Mouse (Mus musculus) liver (tissue): ENCODE measurements at regions not wholly inside any gene's neighbourhood (a gene's known extent, or its start where the extent isn't known, plus 50 kb on each side); places are given as distances from the start of the nearest gene placed in this dataset.
A peak's percentile ranks its signal among the peaks of the same experiment; 100 is the strongest.

Experiments
- DNase-seq: peaks from one replicate; pipeline ENCODE4 v3.0.0-alpha.2; 2020; ENCODE audit warnings: mixed read lengths

GRCm38 (mm10) chr10:120665670-120666069 lies 189.4 kb upstream of the Hmga2 start:
- DNase-seq, result no peak

GRCm38 (mm10) chr10:120664419-120664818 lies 188.2 kb upstream of the Hmga2 start:
- DNase-seq, result no peak

GRCm38 (mm10) chr10:120663396-120663795 lies 187.1 kb upstream of the Hmga2 start:
- no peak for DNase-seq

GRCm38 (mm10) chr10:120660503-120660902 lies 184.2 kb upstream of the Hmga2 start:
- DNase-seq, result no peak

GRCm38 (mm10) chr10:120655238-120655931 lies 179.1 kb upstream of the Hmga2 start:
- no peak for DNase-seq

DNA sequence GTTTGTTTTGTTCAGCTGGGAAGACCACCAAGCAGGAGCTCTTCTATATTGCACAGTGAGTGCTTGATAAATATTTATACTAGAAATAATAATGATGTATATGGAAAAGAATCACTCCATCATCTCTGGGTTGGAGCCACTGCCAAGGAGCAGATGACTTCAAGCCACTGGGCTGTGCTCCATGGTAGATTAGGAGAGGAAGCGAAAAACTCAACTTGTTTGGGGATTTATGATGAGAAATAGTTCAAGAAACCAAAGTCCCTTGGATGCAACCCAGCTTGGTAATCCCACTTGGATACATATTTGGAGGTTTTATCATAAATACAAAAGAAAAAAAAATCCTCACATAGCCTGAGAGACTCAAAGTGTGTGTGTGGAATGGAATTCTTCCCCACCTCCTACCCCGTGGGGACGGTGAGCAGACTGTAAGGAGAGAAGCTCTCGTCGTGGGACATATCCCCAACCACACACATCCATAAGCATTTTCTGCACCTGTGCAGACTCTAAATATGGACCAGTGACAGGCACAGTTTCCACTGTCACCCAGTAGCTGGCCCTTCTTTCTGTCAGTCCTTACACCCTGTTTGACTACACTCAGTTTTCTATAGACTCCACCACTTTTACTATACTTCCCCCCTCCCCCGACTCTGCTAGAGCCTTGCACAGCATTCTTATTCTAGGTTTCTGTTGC lies 176.4 kb upstream of the Hmga2 start:
- DNase-seq, result no peak

DNA sequence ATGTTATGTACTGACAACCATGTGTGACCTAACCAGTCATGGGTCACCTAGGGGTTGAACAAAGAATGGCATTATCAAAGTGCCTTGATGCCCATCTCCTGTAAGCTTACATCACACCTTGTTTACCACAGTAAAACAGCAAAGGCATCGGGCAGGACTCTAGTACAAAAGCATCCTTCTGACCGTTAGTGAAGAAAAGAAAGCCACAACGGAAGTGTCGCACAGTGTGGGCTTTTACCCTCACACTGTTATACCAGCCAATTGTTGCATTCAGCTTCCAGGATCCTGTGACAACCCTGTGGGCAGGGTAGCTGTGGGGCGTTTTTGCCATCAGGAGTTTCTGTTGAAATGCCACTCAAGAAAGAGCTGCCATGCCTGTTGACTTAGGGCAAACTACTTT lies 175.6 kb upstream of the Hmga2 start:
- no peak for DNase-seq

- DNase-seq, result no peak
Measured at GRCm38 (mm10) chr10:120650336-120650735, 174.1 kb upstream of the Hmga2 start.

- DNase-seq, result no peak
Measured at GRCm38 (mm10) chr10:120648741-120649140, 172.5 kb upstream of the Hmga2 start.

GRCm38 (mm10) chr10:120648031-120648430 lies 171.8 kb upstream of the Hmga2 start:
- DNase-seq, result no peak

DNA sequence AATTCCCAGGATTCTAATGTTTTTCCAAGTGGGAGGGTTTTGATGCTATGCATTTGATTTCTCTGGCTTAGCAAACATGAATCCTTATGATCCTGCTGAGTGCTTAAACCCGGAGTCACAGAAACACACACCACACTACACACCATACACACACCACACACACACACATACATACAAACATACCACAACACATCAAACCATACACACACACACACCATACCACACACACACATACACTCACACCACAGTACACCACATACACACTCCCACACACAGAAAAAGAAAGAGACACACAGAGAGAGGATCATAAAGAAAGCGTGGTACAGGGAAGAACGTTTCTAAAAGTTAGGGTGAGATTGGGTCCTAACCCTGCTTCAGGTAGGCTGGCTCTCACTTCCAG lies 171.1 kb upstream of the Hmga2 start:
- no peak for DNase-seq

DNA sequence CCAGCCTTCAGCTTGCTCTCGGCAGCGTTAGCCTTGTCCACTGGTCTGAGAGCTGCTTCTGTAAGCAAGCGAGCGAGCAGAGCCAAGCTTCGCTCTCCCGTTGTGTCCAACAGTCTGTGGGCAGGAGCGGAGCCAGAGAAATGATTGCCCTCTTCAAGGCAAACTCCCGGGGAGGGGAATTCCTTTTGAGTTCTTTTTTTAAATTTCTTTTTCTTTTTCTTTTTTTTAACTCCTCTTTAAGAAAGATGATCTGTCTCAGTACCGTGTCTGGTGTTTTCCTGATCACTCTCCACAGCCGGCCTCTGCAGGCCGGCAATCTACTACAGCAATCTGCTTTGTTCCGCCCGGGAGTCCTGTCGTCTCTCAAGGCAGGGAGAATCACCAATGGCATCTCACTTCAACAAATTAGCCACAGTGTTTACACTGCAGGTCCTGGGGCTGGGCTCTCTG lies 170.6 kb upstream of the Hmga2 start:
- peak; percentile 29 for DNase-seq

- no peak for DNase-seq
Measured at GRCm38 (mm10) chr10:120640847-120641246, 164.6 kb upstream of the Hmga2 start.

DNA sequence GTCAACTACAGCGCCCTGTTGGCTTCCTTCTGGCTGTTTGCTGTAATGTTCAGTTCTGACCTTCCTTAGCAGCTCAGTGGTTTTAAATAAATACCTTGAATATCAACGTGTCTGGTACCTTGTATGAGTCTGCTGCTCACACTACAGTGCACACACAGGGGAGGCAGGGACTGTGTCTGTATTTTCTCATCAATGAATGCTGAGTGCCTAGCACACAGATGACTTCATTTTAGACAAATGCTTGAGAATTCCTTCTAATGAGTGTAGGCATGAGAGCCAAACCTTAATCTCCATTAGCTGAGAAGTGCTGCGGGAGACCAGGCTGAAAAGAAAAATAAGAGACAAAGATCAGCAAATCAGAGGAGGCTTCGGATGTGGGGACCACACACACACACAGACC lies 162.0 kb upstream of the Hmga2 start:
- DNase-seq, result no peak

GRCm38 (mm10) chr10:120635818-120636543 lies 159.7 kb upstream of the Hmga2 start:
- DNase-seq, result no peak

GRCm38 (mm10) chr10:120635194-120635593 lies 158.9 kb upstream of the Hmga2 start:
- no peak for DNase-seq

DNA sequence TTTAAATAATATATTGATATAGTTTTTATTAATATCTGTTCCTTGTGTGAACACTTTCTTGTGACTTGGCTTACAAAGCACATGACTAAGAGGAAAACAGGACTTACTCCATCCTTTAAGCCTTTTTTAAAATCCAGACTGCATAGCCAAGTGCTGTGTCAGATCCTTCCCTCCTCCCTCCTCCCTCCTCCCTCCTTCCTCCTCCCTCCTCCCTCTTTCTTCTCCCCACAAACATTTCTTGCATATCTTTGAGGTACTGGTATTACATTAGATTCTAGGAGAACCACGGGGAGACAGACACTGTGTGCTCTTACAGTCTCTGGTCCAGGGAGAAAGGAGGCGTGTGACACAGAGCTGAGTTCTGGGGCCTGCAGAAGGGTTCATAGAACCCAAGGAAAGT lies 155.8 kb upstream of the Hmga2 start:
- no peak for DNase-seq

DNA sequence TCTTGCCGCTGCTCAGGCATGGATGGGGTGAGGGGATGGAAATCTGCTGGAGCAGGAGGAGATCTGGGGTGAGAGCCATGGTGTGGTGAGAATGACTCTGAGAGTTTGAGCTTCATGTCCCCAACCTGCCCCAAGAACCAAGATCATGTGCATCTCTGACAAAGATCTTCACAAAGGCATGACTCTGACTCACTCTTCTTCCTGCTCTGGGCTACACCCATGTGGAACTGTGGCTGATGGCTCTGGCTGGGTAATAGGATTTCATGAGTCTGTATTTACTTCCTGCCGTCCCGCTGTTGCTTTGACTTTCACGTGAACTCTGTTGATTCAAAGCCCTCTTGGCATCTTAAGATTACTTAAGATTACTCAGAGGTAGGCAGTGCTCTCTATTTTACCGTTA lies 151.8 kb upstream of the Hmga2 start:
- DNase-seq, result no peak

DNA sequence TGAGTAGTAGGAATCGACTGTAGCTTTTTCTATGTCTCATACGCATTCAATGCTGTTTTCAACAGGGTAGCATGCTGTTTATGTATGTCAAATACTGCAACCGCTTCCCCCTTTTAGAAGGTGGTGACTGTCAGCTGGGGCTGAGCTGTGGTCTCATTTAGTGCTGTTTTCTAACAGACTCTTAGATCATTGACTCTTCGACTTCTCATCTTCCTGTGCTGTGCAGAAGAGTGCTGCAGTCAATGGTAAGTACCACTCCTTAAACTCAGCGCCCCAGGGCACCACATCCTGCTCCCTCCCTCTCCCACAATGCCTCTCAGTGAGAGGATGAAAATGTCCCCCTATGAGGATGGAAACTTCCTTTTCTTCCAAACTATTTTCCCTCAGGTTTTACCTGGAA lies 149.2 kb upstream of the Hmga2 start:
- no peak for DNase-seq

DNA sequence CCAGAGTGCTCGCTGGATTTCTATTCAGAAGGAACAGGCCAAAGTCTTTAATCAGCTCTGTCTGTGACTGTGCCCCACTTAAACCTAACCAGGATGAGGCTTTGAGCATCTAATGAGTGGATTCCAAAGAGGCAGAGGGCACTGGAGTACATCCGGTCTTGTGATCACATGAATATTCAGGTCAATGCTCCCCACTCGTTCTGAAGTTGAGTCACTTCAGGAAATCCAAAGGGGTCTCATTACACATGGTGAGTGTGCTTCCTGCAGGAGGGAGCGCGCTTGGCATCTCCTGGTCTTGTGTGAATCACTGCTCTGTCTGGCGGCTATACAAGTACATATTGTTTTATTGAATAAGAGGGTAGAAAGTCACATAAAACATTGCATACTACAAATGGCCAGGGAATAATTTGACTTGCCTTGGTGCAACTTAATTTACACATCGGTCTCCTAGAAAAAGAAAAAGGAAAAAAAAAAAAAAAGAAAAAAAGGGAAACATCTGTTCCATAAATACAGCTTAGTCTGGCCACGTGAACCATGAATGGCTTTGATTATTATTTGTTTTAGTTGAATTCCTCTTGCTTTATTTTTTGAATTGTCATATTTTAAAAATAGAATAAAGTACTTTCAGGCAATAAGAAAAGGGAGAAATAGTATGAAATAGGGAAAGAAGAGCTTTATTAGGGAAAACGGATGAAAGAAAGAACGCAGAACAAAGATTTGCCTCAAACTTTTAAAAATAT lies 148.1 kb upstream of the Hmga2 start:
- no peak for DNase-seq

DNA sequence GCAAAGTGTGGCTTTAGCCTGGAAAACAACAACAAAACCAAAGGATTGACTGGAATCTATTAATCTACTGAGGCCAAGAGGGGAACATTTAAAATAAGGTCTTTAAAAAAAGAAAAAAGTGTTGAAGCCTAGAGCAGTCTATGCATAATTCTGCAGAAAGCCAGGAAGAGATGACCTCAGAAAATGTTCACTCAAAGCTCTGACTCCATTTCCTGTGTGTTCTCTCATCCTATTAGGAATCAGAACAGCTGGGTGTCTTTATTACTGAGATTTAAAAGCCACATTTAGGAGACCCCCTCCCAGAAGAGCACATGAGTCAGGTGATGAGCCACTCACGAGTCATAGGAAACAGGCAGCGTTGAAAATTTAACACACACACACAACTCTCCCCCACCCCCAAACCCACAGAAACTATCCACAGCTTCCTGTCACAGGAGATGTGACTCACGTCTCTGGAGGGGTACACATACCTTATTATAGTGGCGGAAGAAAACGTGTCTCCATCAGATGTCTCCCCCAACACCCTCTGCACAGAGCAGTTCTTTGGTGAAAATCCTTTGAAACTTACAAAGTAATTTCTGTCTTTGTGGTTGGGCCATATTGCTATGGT lies 140.2 kb upstream of the Hmga2 start:
- no peak for DNase-seq

DNA sequence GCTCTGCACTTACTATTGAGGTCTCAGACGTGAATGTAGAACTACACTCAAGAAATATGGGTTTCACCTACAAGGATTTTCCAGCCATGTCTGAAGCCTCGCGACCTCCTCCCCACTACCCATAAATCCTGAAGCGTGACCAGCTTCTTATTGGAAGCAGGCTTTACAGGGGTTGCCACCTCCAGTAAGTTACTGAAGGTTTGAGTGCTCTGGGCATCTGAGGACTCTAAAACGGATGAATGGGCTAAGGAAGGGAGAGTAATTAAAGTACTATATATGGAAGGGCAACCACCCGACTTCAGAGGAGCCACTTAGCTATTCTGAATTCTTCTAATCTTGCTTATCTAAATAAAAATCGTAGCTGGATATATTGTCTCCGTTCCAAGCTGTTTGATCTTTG lies 136.1 kb upstream of the Hmga2 start:
- no peak for DNase-seq

- no peak for DNase-seq
Measured at GRCm38 (mm10) chr10:120610076-120610475, 133.8 kb upstream of the Hmga2 start.
